ENCODE assay signal across 8 mouse cellular contexts in genomic region chr9:55937664-55938617, GRCm38 (mm10). TPM values are rescaled to one million over a fixed set of nuclear protein-coding genes. Genes with fewer than 3 reads are reported as not detected.
DNase-seq lines count a peak whose midpoint lies in the region; ATAC-seq and TF ChIP-seq lines count a peak whose summit lies in the region.

Gene Scaper, minus strand, starts transcription at chr9:55938119.

- peak; percentile 37; the same call in 1 of the 2 replicates for TF ChIP-seq POLR2A in cortical plate, adult 2 months (IDR thresholded peaks at IDR 0.05; ENCODE audit: extremely low read depth, insufficient read depth, low read length)

- H3K4me3 ChIP-seq in cortical plate, adult 2 months (ENCODE audit: insufficient read depth, low read length): peak within 1 kb of the TSS; percentile 87

- no peak for TF ChIP-seq CTCF in cortical plate, adult 2 months (IDR thresholded peaks at IDR 0.05; ENCODE audit: extremely low read depth, insufficient read depth, low read length)

- peak; percentile 89 for ATAC-seq in activated CD4-positive, CD25-positive, alpha-beta regulatory T cell, adult 4 months
- ATAC-seq in megakaryocyte progenitor cell, adult 5-6 weeks (replicated peaks; ENCODE audit: poor library complexity): peak; percentile 91

- no peak within 1 kb of the TSS for H3K27ac ChIP-seq in cortical plate, adult 2 months (ENCODE audit: insufficient read depth, low read length)

- peaks cover 2% of the 10 kb centered on the region; the same call in 1 of the 2 replicates for H3K4me1 ChIP-seq in cortical plate, adult 2 months (ENCODE audit: control insufficient read depth, insufficient read depth, low read length)

- DNase-seq in gastrocnemius, adult 8-10 months (ENCODE audit: low spot score in 2 of 2): peak; percentile 73 to 87
- DNase-seq in induced T-regulatory cell, adult 2 months (ENCODE audit: low read depth): peak; percentile 97
- DNase-seq in left cerebral cortex, adult 9 months (ENCODE audit: low spot score in 2 of 2): peak; percentile 46 to 81
- peak; percentile 83 for DNase-seq in right cerebral cortex, postnatal 14 days
- DNase-seq in urinary bladder, postnatal 36 days (ENCODE audit: low spot score in 2 of 2): peak; percentile 74 to 88

RNA-seq across cellular contexts. Expression of gene Scaper, which starts in this region (rescaled TPM):
- 10 to 100 TPM; 20.1 to 25.2 TPM for polyA plus RNA-seq in activated CD4-positive, CD25-positive, alpha-beta regulatory T cell, adult 4 months (2017; shearing (Covaris generic))
- 10.1 and 10.8 TPM in 2 replicates for polyA plus RNA-seq in cortical plate, adult 2 months (2012; rRNA removed)
- total RNA-seq in gastrocnemius, adult 8-10 months (2022): 1 to 10 TPM; 8.0 to 9.3 (median 8.8) TPM
- total RNA-seq in megakaryocyte progenitor cell, adult 5-6 weeks (2015): 3.2 and 5.6 TPM in 2 replicates
- 9.0 and 11.5 TPM in 2 replicates for total RNA-seq in megakaryocyte progenitor cell, adult 5-6 weeks (2017)
